ENCODE assay signal across 25 mouse cellular contexts in genomic region chr8:78574207-78574606, GRCm38 (mm10).
DNase-seq lines count a peak whose midpoint lies in the region; ATAC-seq lines count a peak whose summit lies in the region.
"Had no signal": no experiment of that assay in that cellular context is flagged by ENCODE, and none has a peak within 500 bp of the region (broad histone marks: within the 10 kb centered on the region; RNA-seq: fewer than 3 reads in every experiment).

No protein-coding gene starts in this region.

- H3K27ac ChIP-seq in hindbrain, embryonic 10.5 days, result peak overlapping the region; percentile 62
- no peak overlapping the region for H3K27ac ChIP-seq in hindbrain, embryonic 12.5 days
- H3K27ac ChIP-seq in kidney, embryonic 16.5 days (ENCODE audit: low read length), result no peak overlapping the region
- H3K27ac ChIP-seq in midbrain, embryonic 11.5 days (ENCODE audit: low read depth, low read length), result no peak overlapping the region
- no peak overlapping the region for H3K27ac ChIP-seq in midbrain, embryonic 13.5 days
- H3K27ac ChIP-seq: forebrain, embryonic 10.5 days; forebrain, embryonic 13.5 days; heart, embryonic 15.5 days; hindbrain, embryonic 15.5 days had no signal

- H3K9me3 ChIP-seq in hindbrain, embryonic 10.5 days, result no peaks in the 10 kb centered on the region
- H3K9me3 ChIP-seq in hindbrain, embryonic 12.5 days (replicated peaks), result no peaks in the 10 kb centered on the region
- no peaks in the 10 kb centered on the region for H3K9me3 ChIP-seq in kidney, embryonic 16.5 days (ENCODE audit: low read length)
- H3K9me3 ChIP-seq in midbrain, embryonic 11.5 days (ENCODE audit: control insufficient read depth, low read length), result no peaks in the 10 kb centered on the region
- no peaks in the 10 kb centered on the region for H3K9me3 ChIP-seq in midbrain, embryonic 13.5 days
- H3K9me3 ChIP-seq: forebrain, embryonic 10.5 days; forebrain, embryonic 13.5 days; G1E; heart, embryonic 12.5 days; heart, embryonic 15.5 days; hindbrain, embryonic 15.5 days had no signal

- H3K4me2 ChIP-seq in hindbrain, embryonic 12.5 days (replicated peaks), result no peak overlapping the region
- no peak overlapping the region for H3K4me2 ChIP-seq in kidney, embryonic 16.5 days (replicated peaks; ENCODE audit: low read depth, low read length)
- H3K4me2 ChIP-seq in midbrain, embryonic 11.5 days, result no peak overlapping the region
- no peak overlapping the region for H3K4me2 ChIP-seq in midbrain, embryonic 13.5 days (replicated peaks)
- H3K4me2 ChIP-seq: forebrain, embryonic 13.5 days; heart, embryonic 12.5 days; heart, embryonic 15.5 days; hindbrain, embryonic 15.5 days had no signal

- peaks cover 57% of the 10 kb centered on the region for H3K4me1 ChIP-seq in hindbrain, embryonic 10.5 days (replicated peaks)
- peaks cover 27% of the 10 kb centered on the region for H3K4me1 ChIP-seq in hindbrain, embryonic 12.5 days
- H3K4me1 ChIP-seq in kidney, embryonic 16.5 days (ENCODE audit: insufficient read depth, low read length), result peaks cover 8% of the 10 kb centered on the region
- H3K4me1 ChIP-seq in midbrain, embryonic 11.5 days (ENCODE audit: control insufficient read depth, insufficient read depth, low read length), result peaks cover 15% of the 10 kb centered on the region; the same call in 1 of the 2 replicates
- H3K4me1 ChIP-seq in midbrain, embryonic 13.5 days (replicated peaks), result peaks cover 38% of the 10 kb centered on the region
- H3K4me1 ChIP-seq: heart, embryonic 15.5 days had no signal

- no peak overlapping the region for H3K9ac ChIP-seq in hindbrain, embryonic 12.5 days
- H3K9ac ChIP-seq in kidney, embryonic 16.5 days (replicated peaks; ENCODE audit: low read length), result no peak overlapping the region
- no peak overlapping the region for H3K9ac ChIP-seq in midbrain, embryonic 11.5 days (ENCODE audit: low read length)
- H3K9ac ChIP-seq in midbrain, embryonic 13.5 days (replicated peaks), result no peak overlapping the region
- H3K9ac ChIP-seq: forebrain, embryonic 13.5 days; heart, embryonic 12.5 days; heart, embryonic 15.5 days; hindbrain, embryonic 15.5 days had no signal

- ATAC-seq in hindbrain, embryonic 12.5 days (ENCODE audit: low FRiP score), result no peak
- ATAC-seq in kidney, embryonic 16.5 days (ENCODE audit: low FRiP score, low TSS enrichment), result peak; percentile 87
- peak; percentile 40; the same call in 1 of the 2 replicates for ATAC-seq in midbrain, embryonic 11.5 days (ENCODE audit: low FRiP score)
- no peak for ATAC-seq in midbrain, embryonic 13.5 days
- ATAC-seq: forebrain, embryonic 13.5 days; forebrain, embryonic 16.5 days; Patski had no signal

- 79% methylated on average over 7 of the region's 7 CpGs for WGBS in hindbrain, embryonic 10.5 days
- 80% methylated on average over 7 of the region's 7 CpGs for WGBS in hindbrain, embryonic 12.5 days
- 37% methylated on average over 7 of the region's 7 CpGs for WGBS in kidney, embryonic 16.5 days
- WGBS in midbrain, embryonic 11.5 days, result 76% methylated on average over 7 of the region's 7 CpGs
- 84% methylated on average over 7 of the region's 7 CpGs for WGBS in midbrain, embryonic 13.5 days

- no peaks in the 10 kb centered on the region for H3K27me3 ChIP-seq in hindbrain, embryonic 10.5 days (ENCODE audit: insufficient read depth, poor library complexity, severe bottlenecking)
- no peaks in the 10 kb centered on the region for H3K27me3 ChIP-seq in hindbrain, embryonic 12.5 days
- no peaks in the 10 kb centered on the region for H3K27me3 ChIP-seq in kidney, embryonic 16.5 days (ENCODE audit: insufficient read depth, low read length)
- no peaks in the 10 kb centered on the region for H3K27me3 ChIP-seq in midbrain, embryonic 11.5 days (ENCODE audit: control insufficient read depth, insufficient read depth, low read length)
- no peaks in the 10 kb centered on the region for H3K27me3 ChIP-seq in midbrain, embryonic 13.5 days
- H3K27me3 ChIP-seq: CH12.LX; forebrain, embryonic 13.5 days; heart, embryonic 12.5 days; heart, embryonic 15.5 days; hindbrain, embryonic 15.5 days; Patski had no signal

- H3K4me3 ChIP-seq in hindbrain, embryonic 10.5 days, result no peak overlapping the region
- no peak overlapping the region for H3K4me3 ChIP-seq in hindbrain, embryonic 12.5 days
- no peak overlapping the region for H3K4me3 ChIP-seq in kidney, embryonic 16.5 days (ENCODE audit: low read length)
- no peak overlapping the region for H3K4me3 ChIP-seq in midbrain, embryonic 11.5 days (ENCODE audit: low read depth, low read length)
- H3K4me3 ChIP-seq in midbrain, embryonic 13.5 days (replicated peaks), result no peak overlapping the region
- H3K4me3 ChIP-seq: forebrain, embryonic 10.5 days; forebrain, embryonic 13.5 days; heart, embryonic 12.5 days; heart, embryonic 15.5 days; hindbrain, embryonic 15.5 days had no signal

- no peaks in the 10 kb centered on the region for H3K36me3 ChIP-seq in hindbrain, embryonic 10.5 days
- no peaks in the 10 kb centered on the region for H3K36me3 ChIP-seq in hindbrain, embryonic 12.5 days
- H3K36me3 ChIP-seq in kidney, embryonic 16.5 days (ENCODE audit: insufficient read depth, low read length), result no peaks in the 10 kb centered on the region
- H3K36me3 ChIP-seq in midbrain, embryonic 11.5 days (ENCODE audit: control insufficient read depth, insufficient read depth, low read length), result no peaks in the 10 kb centered on the region
- no peaks in the 10 kb centered on the region for H3K36me3 ChIP-seq in midbrain, embryonic 13.5 days
- H3K36me3 ChIP-seq: forebrain, embryonic 10.5 days; heart, embryonic 15.5 days; hindbrain, embryonic 15.5 days had no signal

- DNase-seq in hindbrain, embryonic 10.5 days (ENCODE audit: low spot score), result no peak
- no peak for DNase-seq in kidney, postnatal 14 days
- no peak for DNase-seq in midbrain, embryonic 11.5 days (ENCODE audit: low spot score, missing footprints)
- DNase-seq: adrenal gland, postnatal 10 days; adrenal gland, postnatal 36 days; B cell, adult 2 months; cerebellum, adult 18-20 months; cerebellum, adult 9-10 months; cerebellum, postnatal 14 days; gastrocnemius, postnatal 10 days; gastrocnemius, postnatal 36 days; heart, postnatal 10 days; heart, postnatal 36 days had no signal

Comparison
In these comparisons a context has a peak if more than half of its experiments do, and no peak if none do; other contexts are left out.
1. ATAC-seq: peak in kidney, embryonic 16.5 days (single experiment) and midbrain, embryonic 11.5 days (single experiment); none in hindbrain, embryonic 12.5 days (single experiment) and midbrain, embryonic 13.5 days (single experiment).